Mouse (Mus musculus) layer of hippocampus, postnatal 25 days (tissue): ENCODE measurements around the gene Ddx31. TPM values are rescaled to one million over a fixed set of nuclear protein-coding genes. Genes with fewer than 3 reads are reported as not detected.

ENCODE experiments used
- DNase-seq, 2 experiments: peaks; one replicate each; pipeline ENCODE4 v3.0.0; 2022; ENCODE audit warnings: mixed read lengths in 2 of 2, low spot score in 1 of 2; ENCODE audit errors: extremely low spot score in 1 of 2
- total RNA-seq, 2 experiments: library from RNA; stranded (reverse); gene quantifications; 2 replicates each; pipeline ENCODE4 v1.2.3; 2021

The Ddx31 gene
- total RNA-seq, 2 experiments from 2014 or later = 7.2 to 9.3 TPM

DNA sequence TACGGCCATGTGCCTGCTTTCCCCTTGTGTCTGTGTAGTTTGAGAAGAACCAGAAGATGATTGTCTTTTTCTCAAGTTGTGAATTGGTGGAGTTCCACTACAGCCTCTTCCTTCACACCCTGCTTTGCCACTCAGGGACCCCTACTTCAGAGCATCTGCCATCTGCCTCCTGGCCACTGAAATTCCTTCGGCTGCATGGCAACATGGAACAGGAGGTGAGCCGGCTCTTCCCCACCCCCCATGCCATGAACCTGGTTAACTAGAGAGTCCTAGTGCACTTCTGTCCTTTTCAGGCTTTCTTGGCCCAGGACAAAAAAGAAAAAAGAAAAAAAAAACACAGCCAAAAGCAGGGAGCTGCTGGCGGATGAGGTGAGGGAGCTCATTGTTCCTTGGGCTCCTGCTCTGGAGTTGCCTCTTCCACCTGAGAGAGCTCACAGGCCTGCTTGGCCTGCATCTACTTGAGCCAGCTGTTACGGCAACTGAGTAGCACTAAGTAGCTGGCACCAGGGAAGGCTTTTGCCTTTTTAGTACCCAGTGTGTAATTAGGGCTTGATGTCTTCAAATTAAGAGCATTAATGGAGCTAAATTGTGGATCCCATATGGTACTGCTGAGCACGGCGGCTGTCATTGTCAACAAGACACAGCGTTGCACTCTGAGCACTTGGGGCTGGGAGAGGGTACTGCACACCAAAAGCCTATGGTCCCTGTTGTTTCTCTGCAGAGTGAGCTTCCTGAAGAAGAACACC lies 20.6 kb downstream of the Ddx31 start:
- no peak for DNase-seq

DNA sequence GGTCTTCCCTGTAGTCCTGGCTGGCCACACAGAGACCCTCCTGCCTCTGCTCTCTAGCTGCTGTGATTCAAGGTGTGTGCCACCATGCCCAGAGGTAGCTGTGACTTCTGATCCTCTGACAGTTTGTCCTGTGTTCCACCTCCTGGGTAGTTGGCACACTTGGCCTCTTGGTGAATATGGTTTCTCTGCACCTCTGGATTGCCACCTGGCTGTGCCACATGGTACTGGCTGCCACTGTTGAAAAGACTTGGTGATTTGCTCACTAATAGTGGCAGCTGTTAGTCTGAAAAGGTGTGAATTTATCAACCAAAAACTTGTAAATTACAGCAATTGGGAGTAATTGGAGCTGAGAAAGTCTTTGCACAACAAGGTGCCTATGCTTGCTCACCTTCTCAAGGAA lies 23.7 kb downstream of the Ddx31 start:
- no peak for DNase-seq

DNA sequence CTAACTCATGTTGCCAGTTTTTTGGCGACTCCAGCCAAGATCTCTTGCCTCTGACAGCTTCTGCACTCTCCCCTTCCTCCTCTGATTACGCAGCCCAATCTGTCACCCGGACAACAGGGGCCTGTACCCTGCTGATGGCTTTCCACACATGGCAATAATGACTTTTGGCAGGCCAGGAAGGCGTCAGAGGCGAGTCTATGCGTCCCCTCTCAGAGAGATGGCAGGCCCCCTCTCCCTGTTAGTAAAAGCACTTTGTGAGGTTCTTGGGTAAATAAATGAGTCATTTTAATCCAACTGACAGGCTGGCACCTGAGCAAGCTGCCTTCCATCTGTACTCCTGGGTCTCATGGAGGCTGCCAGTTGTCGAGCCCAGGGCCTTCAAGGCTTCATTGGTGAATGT lies 27.3 kb downstream of the Ddx31 start:
- no peak for DNase-seq

DNA sequence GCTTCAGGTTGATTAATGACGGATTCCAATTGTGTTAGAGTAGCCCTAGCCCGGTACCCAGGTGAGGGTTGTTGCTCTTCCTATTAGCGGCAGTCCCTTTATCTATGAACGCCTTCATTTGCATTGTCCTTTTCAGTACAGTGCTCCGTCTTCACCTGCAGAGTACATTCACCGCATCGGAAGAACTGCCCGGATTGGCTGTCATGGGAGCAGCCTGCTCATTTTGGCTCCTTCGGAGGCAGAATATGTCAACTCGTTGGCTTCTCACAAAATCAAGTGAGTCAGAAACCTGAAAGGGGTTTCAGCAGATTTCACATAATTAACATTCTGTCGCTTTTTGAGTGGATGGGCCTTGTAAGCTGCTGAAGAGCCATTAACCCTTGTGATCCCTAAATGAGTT lies 35.3 kb downstream of the Ddx31 start:
- no peak for DNase-seq

DNA sequence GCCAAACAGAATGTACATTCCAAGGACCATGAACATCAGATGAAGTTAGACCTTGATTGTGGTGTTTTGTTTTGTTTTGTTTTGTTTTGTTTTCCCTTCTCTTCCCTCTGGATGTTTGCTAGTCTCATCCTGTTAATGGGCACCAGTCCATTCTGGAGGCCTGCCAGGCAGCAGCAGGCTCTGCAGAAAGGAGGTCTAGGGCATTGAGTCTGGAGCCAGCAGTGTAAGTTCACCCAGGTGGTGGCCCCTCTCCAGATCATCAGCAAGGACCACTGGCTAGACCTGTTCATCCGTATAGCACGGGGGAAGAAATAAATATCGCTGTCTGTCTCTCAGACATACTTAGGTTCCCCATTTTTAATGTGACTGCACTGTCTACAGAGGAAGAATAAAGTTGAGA lies 41.1 kb downstream of the Ddx31 start:
- DNase-seq = no peak

DNA sequence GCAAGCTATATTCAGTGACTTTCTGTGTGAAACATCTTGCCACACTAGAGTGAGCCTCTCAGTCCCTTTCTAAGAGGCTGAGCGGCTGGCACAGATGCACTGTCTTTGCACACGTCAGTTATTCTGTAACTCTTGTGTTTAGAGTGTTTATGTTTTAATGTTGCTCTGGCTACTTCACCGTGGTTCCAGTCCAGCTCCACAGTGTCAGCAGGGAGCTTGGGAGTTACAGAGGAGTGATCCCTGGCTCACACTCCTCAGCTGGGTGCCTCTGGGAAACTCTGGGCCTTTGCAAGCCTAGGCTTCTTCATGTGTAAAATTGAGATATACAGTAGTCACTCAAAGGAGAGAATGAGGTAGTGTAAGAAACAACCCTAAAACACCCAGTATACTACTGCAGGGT lies 41.8 kb downstream of the Ddx31 start:
- DNase-seq = no peak

DNA sequence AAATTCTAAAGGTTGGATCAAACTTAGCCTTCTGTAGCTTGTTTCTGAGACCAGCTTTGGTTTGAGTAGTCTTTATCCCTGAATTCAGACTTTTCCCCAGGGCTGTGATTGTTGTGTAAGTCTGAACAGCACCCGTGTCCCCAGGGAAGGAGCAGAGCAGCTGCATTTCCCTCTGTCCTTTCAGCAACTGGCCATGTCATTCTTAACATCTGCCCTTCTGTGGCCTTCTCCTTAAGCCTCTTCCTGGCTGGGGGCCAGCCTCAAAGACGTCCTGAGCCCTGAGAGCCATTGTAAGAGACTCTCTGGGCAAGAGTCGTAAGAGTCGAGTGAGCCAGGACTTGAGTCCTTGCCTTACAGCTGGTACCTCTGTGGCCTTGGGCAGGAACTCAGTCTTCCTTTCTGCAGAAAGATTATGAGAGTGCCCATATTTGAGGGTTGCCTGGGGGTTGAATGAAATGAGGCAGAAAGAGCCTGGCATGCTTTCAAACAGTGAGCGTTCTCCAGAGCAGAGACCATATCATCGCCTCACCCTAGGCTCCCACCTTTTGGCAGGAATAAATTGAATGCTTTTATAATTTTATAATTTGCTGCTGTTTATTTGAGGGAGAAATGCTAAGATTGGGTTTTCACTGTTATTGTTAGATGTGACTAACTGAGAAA lies 42.8 kb downstream of the Ddx31 start:
- no peak for DNase-seq

DNA sequence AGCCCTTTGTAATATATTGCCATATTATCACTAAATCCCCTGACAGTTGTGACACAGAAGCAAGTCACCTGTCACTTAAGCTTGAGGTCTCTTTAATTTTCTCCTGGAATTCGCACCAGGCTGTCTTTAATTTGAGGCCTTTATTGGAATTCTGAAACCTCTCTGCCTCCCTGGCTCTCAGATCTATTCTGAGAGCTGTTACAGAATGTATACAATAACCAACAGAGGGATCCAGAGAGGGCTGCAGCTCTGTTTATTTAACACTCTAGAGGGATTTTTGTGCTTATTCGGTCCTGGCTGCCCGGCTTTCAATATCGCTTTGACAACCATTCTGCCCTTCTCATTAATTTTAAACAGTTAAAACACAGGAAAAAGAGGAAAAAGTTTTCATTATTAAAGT lies 44.7 kb downstream of the Ddx31 start:
- DNase-seq = no peak

DNA sequence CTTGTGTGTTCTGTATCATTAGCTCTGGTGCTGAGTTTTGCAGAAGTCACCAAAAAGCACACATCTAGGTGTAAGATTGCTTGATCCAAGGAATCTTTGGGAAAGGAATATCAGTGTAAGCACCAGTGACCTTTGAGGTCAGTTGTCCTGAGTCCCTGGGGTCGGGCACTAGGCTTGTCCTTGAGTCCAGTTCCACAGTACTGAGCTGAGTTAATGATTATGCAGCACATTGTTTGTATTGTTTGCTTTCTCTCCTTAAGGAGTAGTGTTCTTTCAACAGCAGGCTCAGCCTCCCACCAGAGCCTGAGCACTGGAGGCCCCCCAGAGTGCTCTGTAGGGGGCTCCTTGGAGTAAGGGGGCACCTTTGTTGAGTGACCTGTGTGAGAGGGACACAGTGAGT lies 52.6 kb downstream of the Ddx31 start:
- DNase-seq = no peak

DNA sequence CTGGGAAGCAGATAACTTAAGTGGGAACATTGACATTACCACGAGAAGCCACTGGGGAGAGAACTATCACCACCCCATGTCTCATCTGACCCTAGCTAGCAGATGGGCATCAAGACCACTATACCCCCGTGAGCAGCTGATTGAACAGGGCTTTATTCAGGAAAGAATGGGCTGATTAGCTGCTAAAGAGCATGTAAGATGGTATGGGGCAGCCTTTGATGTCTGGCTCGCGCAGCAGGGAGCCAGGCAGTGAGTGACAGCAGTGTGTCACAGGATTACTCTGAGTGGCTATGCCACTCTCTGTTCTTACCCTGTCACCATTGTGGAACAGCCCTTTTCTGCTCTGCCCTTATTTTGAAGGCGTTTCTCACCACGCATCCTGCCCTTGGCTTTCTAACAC lies 53.3 kb downstream of the Ddx31 start:
- no peak for DNase-seq

DNA sequence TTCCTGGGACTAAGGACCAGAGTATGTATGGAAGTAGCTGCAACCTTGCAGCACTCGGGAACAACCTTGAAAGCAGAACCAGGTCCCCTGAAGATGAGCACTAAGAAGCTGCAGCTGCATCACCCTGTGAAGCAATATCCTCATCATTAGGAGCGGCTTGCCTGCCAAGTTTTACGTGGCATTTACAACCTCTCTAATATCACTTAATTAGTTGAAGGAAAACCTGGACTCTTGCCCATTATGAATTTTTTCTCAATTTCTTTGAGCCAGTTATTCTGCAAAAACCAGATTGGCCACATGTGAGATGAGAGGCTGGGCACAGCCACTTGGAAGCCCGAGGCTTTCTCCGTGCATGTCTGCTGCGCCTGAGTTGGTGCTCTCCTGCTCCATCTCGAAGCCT lies 55.7 kb downstream of the Ddx31 start:
- DNase-seq = no peak

DNA sequence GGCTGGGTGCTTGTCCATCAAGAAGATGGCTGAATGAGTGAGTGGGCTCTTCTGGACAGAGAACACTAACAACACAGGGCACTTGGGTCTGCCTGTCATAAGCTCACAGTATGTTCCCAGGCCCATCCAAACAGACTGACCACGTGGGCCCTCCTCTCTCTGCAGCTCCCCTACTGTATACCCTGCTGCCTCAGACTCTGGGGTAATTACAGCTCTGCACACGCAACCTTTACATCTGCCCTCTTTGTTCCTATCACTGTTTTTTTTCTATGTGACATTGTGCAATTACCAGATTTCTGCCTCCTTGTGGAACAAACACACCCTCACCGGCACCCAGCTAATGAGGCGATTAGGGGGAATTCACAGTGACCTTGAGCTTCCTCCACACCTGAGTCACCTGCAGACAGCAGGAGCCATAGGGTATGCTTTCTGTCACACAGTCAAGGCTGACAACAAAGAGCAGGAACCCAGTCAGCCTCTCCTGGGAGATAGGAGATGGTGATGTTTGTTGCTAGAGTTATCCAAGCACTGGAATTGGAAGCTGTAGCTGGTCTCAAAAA lies 57.2 kb downstream of the Ddx31 start:
- no peak for DNase-seq

DNA sequence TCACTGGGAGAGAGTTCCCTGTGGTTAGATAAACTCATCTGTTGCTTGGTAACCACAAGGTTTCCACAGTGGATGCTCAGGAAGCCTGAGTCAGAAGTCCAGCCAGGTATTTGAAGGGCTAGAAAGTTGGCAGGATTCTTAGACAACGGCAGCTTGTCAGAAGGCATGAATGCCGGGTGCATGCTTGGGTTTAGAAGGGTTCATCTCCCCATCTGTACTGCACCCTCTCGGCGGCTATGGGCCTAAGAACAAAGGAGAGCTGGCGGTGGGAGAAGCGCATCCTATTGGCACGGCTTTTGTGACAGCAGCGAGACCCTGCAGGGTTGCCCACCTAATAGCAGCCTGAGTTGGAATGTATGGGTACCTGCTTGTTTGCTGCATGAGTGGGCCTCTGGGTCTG lies 62.1 kb downstream of the Ddx31 start:
- no peak for DNase-seq

DNA sequence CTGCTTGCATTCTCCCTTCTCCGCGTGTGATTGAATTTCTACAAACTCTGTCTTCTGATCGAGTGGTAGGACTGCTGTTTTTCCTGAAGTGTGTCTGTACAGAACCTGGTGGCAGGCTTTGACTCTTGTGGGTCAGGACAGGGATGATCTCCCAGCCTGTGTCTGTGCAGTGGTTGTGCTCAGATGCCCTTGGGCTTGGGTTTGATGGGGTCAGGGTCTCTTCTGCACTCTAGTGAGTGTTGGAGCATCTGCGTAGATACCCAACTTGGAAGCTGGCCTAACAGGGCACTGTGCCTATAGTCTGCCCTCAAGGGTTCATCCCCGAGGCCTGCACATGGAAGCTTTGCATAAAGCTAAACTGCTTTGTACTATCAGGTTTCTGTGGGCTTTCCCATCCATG lies 63.7 kb downstream of the Ddx31 start:
- DNase-seq = no peak

DNA sequence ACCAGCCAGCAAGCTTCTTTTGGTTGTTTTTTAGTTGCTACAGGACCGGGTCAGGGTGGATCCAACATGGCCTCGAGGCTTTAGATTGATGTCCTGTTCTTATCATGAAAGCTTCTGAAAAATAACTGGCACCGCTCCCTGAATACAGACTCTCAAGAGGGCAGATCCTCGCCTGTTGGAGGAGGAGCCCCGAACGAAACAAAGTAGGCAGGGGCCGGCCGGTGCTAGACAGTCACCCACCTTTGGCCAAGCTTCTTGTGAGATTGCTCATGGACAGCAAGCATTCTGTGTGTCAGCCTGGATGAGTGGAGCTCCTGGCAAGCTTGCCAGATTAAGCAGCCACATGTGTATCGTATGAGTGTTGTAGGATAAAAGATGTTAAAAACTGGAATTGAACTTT lies 64.6 kb downstream of the Ddx31 start:
- no peak for DNase-seq

DNA sequence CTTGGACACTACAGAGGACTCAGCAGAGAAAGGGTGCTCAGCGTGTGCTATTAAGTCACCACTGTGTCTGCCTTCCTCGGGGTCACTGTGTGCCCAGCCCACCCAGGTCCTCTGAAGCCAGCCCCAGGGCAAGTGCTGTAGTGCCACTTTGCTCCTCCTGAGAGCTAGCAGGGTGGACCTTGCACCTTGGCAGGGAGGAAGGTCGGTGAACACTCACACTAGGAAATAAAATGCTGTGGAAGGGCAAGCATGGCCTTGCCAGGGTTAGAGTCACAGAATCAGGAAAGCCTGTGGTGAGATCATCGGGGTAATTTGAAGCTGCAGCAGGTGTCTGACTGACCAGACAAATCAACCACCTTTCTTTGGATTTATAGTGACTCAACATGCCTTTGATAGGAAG lies 65.4 kb downstream of the Ddx31 start:
- no peak for DNase-seq

DNA sequence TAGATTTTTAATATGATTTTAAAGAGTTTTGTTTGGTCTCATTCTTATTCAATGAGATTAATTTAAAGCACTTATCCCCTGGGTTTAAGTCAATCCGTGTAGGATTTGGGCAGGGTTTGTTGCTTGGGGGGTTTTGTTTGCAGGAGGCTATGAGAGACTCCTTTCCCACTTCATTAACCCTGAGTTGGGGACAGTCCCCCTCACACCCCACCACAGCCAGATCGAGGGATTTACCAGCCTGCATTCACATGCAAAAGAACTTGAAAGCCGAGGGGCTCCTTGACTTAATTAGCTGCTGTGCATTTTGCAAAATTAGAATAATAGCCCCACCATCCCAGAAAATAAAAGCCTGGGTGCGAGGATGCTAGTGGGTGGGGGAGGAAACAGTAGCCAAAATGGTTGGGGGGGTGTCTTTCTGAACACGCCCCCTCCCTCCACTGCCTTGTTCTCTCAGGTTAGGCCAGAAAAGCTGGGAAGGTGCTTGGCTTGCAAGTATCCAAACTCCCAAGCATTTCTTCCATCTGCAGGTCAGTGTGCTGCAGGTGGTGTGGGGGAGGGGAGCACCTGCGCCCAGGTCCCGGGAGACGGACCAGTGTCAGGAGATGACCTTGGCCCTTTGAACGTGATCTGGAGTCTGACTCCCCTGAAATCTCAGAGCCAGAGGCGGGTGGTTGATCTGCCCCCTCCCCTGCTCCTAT lies 67.6 kb downstream of the Ddx31 start:
- no peak for DNase-seq

DNA sequence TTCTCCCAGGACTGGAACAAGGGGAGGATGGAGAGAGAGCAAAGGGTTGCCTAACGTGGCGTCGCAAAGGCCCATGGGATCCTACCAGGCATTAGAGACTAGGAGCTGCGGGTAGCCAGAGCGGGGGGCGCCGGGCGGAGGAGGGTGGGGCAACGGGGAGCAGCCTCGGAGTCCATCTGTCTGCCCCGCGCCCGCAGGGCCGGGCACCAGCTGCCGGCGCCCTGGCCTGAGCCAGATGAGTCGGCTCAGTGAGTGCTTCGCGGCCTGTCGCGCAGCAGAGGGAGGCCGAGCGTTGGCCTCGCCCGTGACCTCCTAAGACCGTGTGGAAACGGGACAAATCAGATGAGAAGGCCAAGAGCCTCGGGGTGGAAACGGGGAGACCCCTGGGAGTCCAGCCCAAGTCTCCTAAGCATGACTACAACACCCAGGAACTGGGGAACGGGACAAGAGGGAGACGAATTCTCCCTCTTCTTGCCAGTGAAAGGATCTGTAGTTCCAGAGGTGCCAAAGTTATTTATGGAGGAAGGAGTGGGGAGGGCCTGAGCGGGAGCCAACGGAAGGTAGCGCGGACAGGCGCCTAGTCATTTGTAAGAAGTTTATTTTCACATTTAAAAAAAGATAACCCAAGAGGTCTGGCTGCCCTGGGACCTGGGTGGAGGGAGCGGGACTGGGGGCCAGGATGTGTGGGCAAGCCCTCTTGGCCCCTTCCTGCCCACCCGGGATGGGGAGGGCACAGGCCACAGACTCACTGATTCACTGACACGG lies 68.4 kb downstream of the Ddx31 start:
- no peak for DNase-seq

DNA sequence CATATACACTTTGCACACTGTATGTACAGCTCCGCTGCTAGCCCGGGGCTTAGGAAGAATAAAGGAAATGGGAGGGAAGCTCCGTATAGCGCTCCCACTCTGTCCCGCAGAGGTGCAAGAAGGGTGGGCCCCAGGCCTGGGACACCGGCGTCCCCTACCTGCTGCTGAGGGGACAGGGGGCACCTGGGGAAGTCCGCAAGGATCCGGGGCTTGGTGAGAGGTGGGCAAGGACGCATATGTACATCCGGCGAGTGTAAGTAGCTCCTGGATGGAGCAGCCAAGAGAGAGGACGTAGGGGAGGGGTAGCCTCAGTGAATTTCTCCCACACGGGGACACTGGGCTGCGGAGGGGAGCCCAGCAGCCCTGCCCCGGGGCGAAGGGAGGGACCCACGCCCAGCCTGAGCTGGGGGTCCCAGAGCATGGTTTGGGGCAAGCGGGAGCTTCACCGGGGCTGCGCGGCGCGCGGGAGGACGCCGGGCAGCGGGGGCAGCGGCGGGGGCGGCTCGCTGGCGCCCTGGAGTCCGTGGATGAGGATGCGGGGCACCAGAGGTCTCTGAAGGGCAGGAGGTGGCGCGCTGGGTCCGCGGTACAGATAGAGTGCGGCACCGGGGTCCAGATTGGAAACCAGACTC lies 69.1 kb downstream of the Ddx31 start:
- DNase-seq = no peak
